Mouse (Mus musculus) left cerebral cortex, postnatal 14 days (tissue): Measurements from ENCODE around the gene Gm16368. TPM values are rescaled to one million over a fixed set of nuclear protein-coding genes. Genes with fewer than 3 reads are reported as not detected.
"Not testable (repeated sequence)": the region's sequence is repeated elsewhere in the genome, so short reads cannot be mapped to it uniquely, and the experiment has no call there.

Source experiments
- DNase-seq, 2 experiments: peaks; one replicate each; pipeline ENCODE4 v3.0.0; 2021 to 2022; ENCODE audit warnings: low spot score in 2 of 2, mixed read lengths in 1 of 2
- intact Hi-C: fragments of 180-260 bp; cut with DNase I; formaldehyde crosslinking; loops from one replicate; pipeline ENCODE4 v1.15.1; 2025
- long read RNA-seq, 2 experiments: library from polyadenylated mRNA; stranded (forward); transcript quantifications; one replicate each; pipeline ENCODE4 v2.0.0; 2021
- total RNA-seq, 2 experiments: library from RNA; stranded (reverse); gene quantifications; 2 replicates each; pipeline ENCODE4 v1.2.3; 2021

Gm16368 gene
- total RNA-seq, result not detected
- long read RNA-seq, experiment 1, result 0 reads
- long read RNA-seq, experiment 2, result 0 reads

GRCm38 (mm10) chr12:88083397-88083796, at the start of gene Gm16368:
Gene Gm16368, plus strand, starts transcription at chr12:88083697.
- intact Hi-C loops, DNase-seq: not testable (repeated sequence)

GRCm38 (mm10) chr12:88039062-88039461, 44.4 kb upstream of the Gm16368 start:
- intact Hi-C loops, DNase-seq: not testable (repeated sequence)

- intact Hi-C loops, result loop anchor here (5.0 kb wide), 1 partner anchor 298 kb away; no protein-coding TSS in a partner anchor
- not testable (repeated sequence) for DNase-seq
These were observed 43.8 kb upstream of the Gm16368 start for GRCm38 (mm10) chr12:88039703-88040102.

- intact Hi-C loops, DNase-seq: not testable (repeated sequence)
These were observed 38.3 kb upstream of the Gm16368 start for GRCm38 (mm10) chr12:88045226-88045625.

Other genes with a start within 250 kb of the Gm16368 start
- not detected for gene Gm2001, start 241.4 kb upstream of the Gm16368 start, total RNA-seq
- gene Gm2016, start 209.6 kb upstream of the Gm16368 start, total RNA-seq, result not detected
- not detected for gene Gm2022, start 188.3 kb upstream of the Gm16368 start, total RNA-seq
- gene Gm2035, start 163.8 kb upstream of the Gm16368 start, total RNA-seq, result not detected
- not detected for gene Gm2042, start 129.6 kb upstream of the Gm16368 start, total RNA-seq
- gene Gm2075, start 71.8 kb upstream of the Gm16368 start, total RNA-seq, result not detected
- not detected for gene Gm6803, start 64.9 kb upstream of the Gm16368 start, total RNA-seq
- gene Gm2056, start 56.7 kb upstream of the Gm16368 start, total RNA-seq, result not detected
- not detected for gene Gm10436, start 98.4 kb downstream of the Gm16368 start, total RNA-seq
- not detected for gene Gm8332, start 166.4 kb downstream of the Gm16368 start, total RNA-seq
- gene Gm5662, start 190.8 kb downstream of the Gm16368 start, total RNA-seq, result not detected
- not detected for gene Gm5039, start 240.3 kb downstream of the Gm16368 start, total RNA-seq